Mouse (Mus musculus) midbrain, embryonic 16.5 days (tissue): ENCODE results near the gene Gja1. TPM values are rescaled to one million over a fixed set of nuclear protein-coding genes. Genes with fewer than 3 reads are reported as not detected.

Source experiments
- ATAC-seq: fragments of 200-750 bp; cut with Nextera tagmentation; 2 replicates; pipeline ENCODE4 v1.8.0; 2017; ENCODE audit warnings: moderate TSS enrichment
- H3K27ac ChIP-seq: fragments of 300-500 bp; sonication (generic); 2 replicates; pipeline ENCODE4 v1.5.1; 2014; ENCODE audit warnings: mild to moderate bottlenecking, low read length, mixed read lengths
- H3K27me3 ChIP-seq: fragments of 300-500 bp; sonication (generic); 2 replicates; pipeline ENCODE4 v1.6.1; 2014; ENCODE audit warnings: low read depth, low read length, mixed read lengths; ENCODE audit not compliant: control insufficient read depth, insufficient read depth
- H3K36me3 ChIP-seq: fragments of 300-500 bp; sonication (generic); 2 replicates; pipeline ENCODE4 v1.6.1; 2014; ENCODE audit warnings: mild to moderate bottlenecking, low read length, moderate library complexity, mixed read lengths; ENCODE audit not compliant: control insufficient read depth, insufficient read depth
- H3K4me1 ChIP-seq: fragments of 300-500 bp; sonication (generic); 2 replicates; pipeline ENCODE4 v1.6.1; 2014; ENCODE audit warnings: mild to moderate bottlenecking, low read length, mixed read lengths; ENCODE audit not compliant: control insufficient read depth, insufficient read depth
- H3K4me2 ChIP-seq: fragments of 300-500 bp; sonication (generic); 2 replicates; pipeline ENCODE4 v1.6.1; 2014; ENCODE audit warnings: mild to moderate bottlenecking, low read length, mixed read lengths
- H3K4me3 ChIP-seq: fragments of 300-500 bp; sonication (generic); 2 replicates; pipeline ENCODE4 v1.5.1; 2014; ENCODE audit warnings: low read depth, mild to moderate bottlenecking, low read length, moderate library complexity, mixed read lengths
- H3K9ac ChIP-seq: fragments of 300-500 bp; sonication (generic); 2 replicates; pipeline ENCODE4 v1.6.1; 2014; ENCODE audit warnings: low read depth, low read length, mixed read lengths
- H3K9me3 ChIP-seq: fragments of 300-500 bp; sonication (generic); replicated peaks from 2 replicates; pipeline ENCODE4 v1.6.1; 2014; ENCODE audit warnings: mild to moderate bottlenecking, low read length, mixed read lengths; ENCODE audit not compliant: control insufficient read depth, poor library complexity, severe bottlenecking
- WGBS: fragments of 180-500 bp; shearing (Covaris S2); extraction: QIAGEN DNeasy Blood & Tissue Kit; methylation state at CpG from one replicate; pipeline ENCODE4 v1.1.7; 2014; 5-methylcytosine and 5-hydroxymethylcytosine counted together
- polyA plus RNA-seq: library from polyadenylated mRNA; unstranded; fragments of >200 nt; fragmentation: Nextera tagmentation; extraction: Ambion mirVana; gene quantifications from 2 replicates; pipeline ENCODE4 v1.2.1, GENCODE M21; 2015

The Gja1 gene
- polyA plus RNA-seq, 1 experiment from 2014 or later: 99.9 TPM

DNA sequence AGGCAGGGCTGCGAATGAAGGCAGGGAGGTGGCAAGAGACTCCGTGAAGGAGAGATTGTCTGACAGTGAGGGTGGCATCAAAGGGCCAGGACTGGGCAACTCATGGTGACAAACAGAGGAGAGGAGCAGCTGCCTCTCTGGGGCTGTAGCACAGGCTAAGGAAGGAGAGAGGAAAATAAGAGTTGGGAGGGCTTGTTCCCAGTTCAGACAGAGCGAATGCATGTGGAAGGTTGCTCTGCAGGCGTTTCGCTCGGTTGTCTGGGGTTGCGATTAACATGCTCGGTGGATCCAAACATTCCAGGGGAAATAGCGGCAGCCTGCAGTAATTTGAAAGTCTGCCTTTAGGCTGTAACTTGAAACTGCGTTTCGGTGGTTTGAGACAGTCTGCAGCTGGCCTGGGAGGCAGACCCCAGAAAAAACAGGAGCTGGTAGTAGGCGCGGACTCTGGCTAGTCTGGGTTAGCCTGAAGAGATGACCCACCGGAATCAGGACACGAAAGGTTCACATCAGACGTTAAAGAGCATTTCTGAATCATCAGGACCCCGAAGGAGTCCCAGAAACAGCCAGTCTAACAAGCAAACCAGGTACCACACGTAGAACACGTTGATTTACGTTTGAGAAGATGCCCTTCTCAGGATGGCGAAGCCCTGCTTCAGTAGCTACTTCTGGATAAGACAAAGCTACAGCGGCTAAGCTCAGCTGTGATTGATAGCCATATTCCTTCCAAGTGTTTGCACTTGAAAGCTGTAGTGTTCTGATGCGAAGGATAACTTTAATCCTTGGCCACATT is 54.7 kb downstream of the Gja1 start:
- Histone ChIP-seq H3K9me3 (no peaks in the 10 kb centered on the region), H3K4me3 (peak overlapping the region; percentile 17; the same call in 1 of the 2 replicates), H3K4me2 (peak overlapping the region; percentile 65), H3K27me3 (no peaks in the 10 kb centered on the region), H3K36me3 (no peaks in the 10 kb centered on the region), H3K9ac (peak overlapping the region; percentile 32), H3K4me1 (0 out of 2 replicates have a peak, but pooled peaks cover 4% of the 10 kb centered on the region), H3K27ac (peak overlapping the region; percentile 31)
- peak; percentile 85 for ATAC-seq
- WGBS: 19% methylated on average over 23 of the region's 23 CpGs

DNA sequence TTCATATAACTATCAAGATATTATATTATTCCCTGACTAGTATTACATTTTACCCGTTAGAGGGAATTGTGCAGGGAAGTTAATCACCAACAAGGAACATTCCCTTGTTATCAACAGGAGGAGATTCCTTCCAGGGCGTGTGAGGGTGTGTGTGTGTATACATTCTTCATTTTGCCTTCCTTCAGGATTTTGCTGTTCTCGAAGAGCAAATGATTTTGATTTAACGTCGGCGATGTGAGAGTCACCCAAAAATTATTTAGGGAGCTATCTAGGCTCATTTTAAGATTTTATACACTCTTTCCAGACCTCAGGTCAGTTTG is 55.2 kb downstream of the Gja1 start:
- Histone ChIP-seq H3K4me2 (no peak overlapping the region), H3K36me3 (no peaks in the 10 kb centered on the region), H3K27ac (0 out of 2 replicates have a peak overlapping the region, but pooled peaks have one; percentile 31), H3K9ac (no peak overlapping the region), H3K4me3 (no peak overlapping the region), H3K9me3 (no peaks in the 10 kb centered on the region), H3K27me3 (no peaks in the 10 kb centered on the region), H3K4me1 (0 out of 2 replicates have a peak, but pooled peaks cover 4% of the 10 kb centered on the region)
- no peak for ATAC-seq
- WGBS: 85% methylated on average over 6 of the region's 6 CpGs

- H3K9me3 ChIP-seq: no peaks in the 10 kb centered on the region
- H3K4me3 ChIP-seq: no peak overlapping the region
- ATAC-seq: no peak
- H3K4me2 ChIP-seq: no peak overlapping the region
- no peaks in the 10 kb centered on the region for H3K27me3 ChIP-seq
- H3K36me3 ChIP-seq: no peaks in the 10 kb centered on the region
- no peak overlapping the region for H3K27ac ChIP-seq
- H3K9ac ChIP-seq: no peak overlapping the region
- H3K4me1 ChIP-seq: no peaks in the 10 kb centered on the region
- WGBS: 87% methylated on average over 11 of the region's 11 CpGs
Observed at GRCm38 (mm10) chr10:56437290-56437689, 60.2 kb downstream of the Gja1 start.

- Histone ChIP-seq H3K36me3 (no peaks in the 10 kb centered on the region), H3K4me3 (no peak overlapping the region), H3K9ac (no peak overlapping the region), H3K4me1 (no peaks in the 10 kb centered on the region), H3K4me2 (no peak overlapping the region), H3K27me3 (no peaks in the 10 kb centered on the region), H3K9me3 (no peaks in the 10 kb centered on the region), H3K27ac (no peak overlapping the region)
- ATAC-seq: no peak
- WGBS: 89% methylated on average over 4 of the region's 4 CpGs
Observed at GRCm38 (mm10) chr10:56439638-56440037, 62.5 kb downstream of the Gja1 start.

- H3K27ac ChIP-seq: no peak overlapping the region
- H3K4me1 ChIP-seq: no peaks in the 10 kb centered on the region
- H3K4me2 ChIP-seq: no peak overlapping the region
- no peak overlapping the region for H3K9ac ChIP-seq
- no peaks in the 10 kb centered on the region for H3K9me3 ChIP-seq
- ATAC-seq: no peak
- H3K36me3 ChIP-seq: no peaks in the 10 kb centered on the region
- H3K4me3 ChIP-seq: no peak overlapping the region
- no peaks in the 10 kb centered on the region for H3K27me3 ChIP-seq
- 92% methylated on average over 2 of the region's 2 CpGs for WGBS
Observed at GRCm38 (mm10) chr10:56444457-56444856, 67.3 kb downstream of the Gja1 start.

GRCm38 (mm10) chr10:56449030-56449429 is 71.9 kb downstream of the Gja1 start:
- 90% methylated on average over 4 of the region's 4 CpGs for WGBS
- H3K9me3 ChIP-seq: no peaks in the 10 kb centered on the region
- no peak overlapping the region for H3K4me3 ChIP-seq
- no peak overlapping the region for H3K4me2 ChIP-seq
- no peak for ATAC-seq
- no peaks in the 10 kb centered on the region for H3K27me3 ChIP-seq
- no peaks in the 10 kb centered on the region for H3K4me1 ChIP-seq
- no peaks in the 10 kb centered on the region for H3K36me3 ChIP-seq
- no peak overlapping the region for H3K27ac ChIP-seq
- no peak overlapping the region for H3K9ac ChIP-seq

Other genes with a start within 250 kb of the Gja1 start
- 2.7 and 3.1 TPM in 2 replicates for gene Tbc1d32, start 148.6 kb upstream of the Gja1 start, polyA plus RNA-seq